Mouse (Mus musculus): Measurements from ENCODE around the gene Tmem200c.
A peak's percentile ranks its signal among the peaks of the same experiment; 100 is the strongest.

Tmem200c gene

GRCm38 (mm10) chr17:68826323-68826722, at the start of gene Tmem200c:
TSS of gene Tmem200c (plus strand) at chr17:68826623.
- DNase-seq: no peak

- no peak for DNase-seq
Observed at GRCm38 (mm10) chr17:68793741-68794140, 32.7 kb upstream of the Tmem200c start.

- DNase-seq: no peak
Observed at GRCm38 (mm10) chr17:68836655-68837012, 10.2 kb downstream of the Tmem200c start.

GRCm38 (mm10) chr17:68837013-68837858, 10.8 kb downstream of the Tmem200c start:
- no peak for DNase-seq

GRCm38 (mm10) chr17:68837859-68838194, 11.4 kb downstream of the Tmem200c start:
- DNase-seq: no peak

GRCm38 (mm10) chr17:68839888-68840571, 13.6 kb downstream of the Tmem200c start:
- no peak for DNase-seq

GRCm38 (mm10) chr17:68840572-68840939, 14.1 kb downstream of the Tmem200c start:
- no peak for DNase-seq

- DNase-seq: peak; percentile 15 to 45
Observed at GRCm38 (mm10) chr17:68841097-68841891, 14.9 kb downstream of the Tmem200c start.

GRCm38 (mm10) chr17:68841892-68842252, 15.4 kb downstream of the Tmem200c start:
- DNase-seq: no peak

- no peak for DNase-seq
Observed at GRCm38 (mm10) chr17:68845931-68846330, 19.5 kb downstream of the Tmem200c start.

GRCm38 (mm10) chr17:68848739-68849138, 22.3 kb downstream of the Tmem200c start:
- DNase-seq: no peak

GRCm38 (mm10) chr17:68852171-68852966, 25.9 kb downstream of the Tmem200c start:
- DNase-seq: no peak

GRCm38 (mm10) chr17:68864175-68864574, 37.8 kb downstream of the Tmem200c start:
- no peak for DNase-seq

- no peak for DNase-seq
Observed at GRCm38 (mm10) chr17:68868439-68868838, 42.0 kb downstream of the Tmem200c start.

GRCm38 (mm10) chr17:68874021-68874420, 47.6 kb downstream of the Tmem200c start:
- DNase-seq: no peak

GRCm38 (mm10) chr17:68875251-68875650, 48.8 kb downstream of the Tmem200c start:
- DNase-seq: no peak

- DNase-seq: no peak
Observed at GRCm38 (mm10) chr17:68875917-68876495, 49.6 kb downstream of the Tmem200c start.

- DNase-seq: peak; percentile 4 to 53
Observed at GRCm38 (mm10) chr17:68881725-68882524, 55.5 kb downstream of the Tmem200c start.

- DNase-seq: no peak
Observed at GRCm38 (mm10) chr17:68883474-68884083, 57.2 kb downstream of the Tmem200c start.

GRCm38 (mm10) chr17:68890672-68891071, 64.2 kb downstream of the Tmem200c start:
- DNase-seq: no peak

All from kidney, adult 8-10 months (tissue).